Mouse (Mus musculus) CH12.LX (cell line): Measurements from ENCODE around the gene Farp1. TPM values are rescaled to one million over a fixed set of nuclear protein-coding genes. Genes with fewer than 3 reads are reported as not detected.

Experiments
- DNase-seq: peaks from one replicate; pipeline ENCODE4 v3.0.0-alpha.2; 2013; ENCODE audit errors: extremely low read depth
- H3K27ac ChIP-seq: 2 replicates; pipeline ENCODE4 v1.5.1; 2012; ENCODE audit warnings: low read depth, mild to moderate bottlenecking, control low read depth, moderate library complexity; ENCODE audit not compliant: insufficient read depth
- H3K27me3 ChIP-seq: replicated peaks from 2 replicates; pipeline ENCODE3; 2012; ENCODE audit warnings: inconsistent platforms
- H3K36me3 ChIP-seq, 2 experiments: replicated peaks in 1 of 2; 2 replicates each; pipeline versions ENCODE3 to v1.6.1; 2012; ENCODE audit warnings: inconsistent platforms in 1 of 2, low read length in 1 of 2, mild to moderate bottlenecking in 1 of 2, mixed read lengths in 1 of 2, moderate library complexity in 1 of 2; ENCODE audit not compliant: control insufficient read depth in 1 of 2, insufficient read depth in 1 of 2
- H3K4me1 ChIP-seq, 2 experiments: 2 replicates each; pipeline ENCODE4 v1.6.1; 2012; ENCODE audit warnings: inconsistent platforms in 1 of 2, moderate library complexity in 1 of 2; ENCODE audit not compliant: insufficient read depth in 2 of 2, control insufficient read depth in 1 of 2
- H3K4me2 ChIP-seq: 2 replicates; pipeline ENCODE4 v1.6.1; 2012; ENCODE audit warnings: low read depth, mild to moderate bottlenecking, control low read depth; ENCODE audit not compliant: poor library complexity, insufficient read depth, severe bottlenecking
- H3K4me3 ChIP-seq, 3 experiments: fragments of 150-350 bp in 1 of 3; sonication (generic) in 1 of 3; replicated peaks in 1 of 3; 2 replicates each; pipeline versions ENCODE3 to v1.5.1; 2011 to 2012; ENCODE audit warnings: low read depth in 2 of 3, low read length in 2 of 3, mild to moderate bottlenecking in 2 of 3, moderate library complexity in 2 of 3, control low read depth in 1 of 3, improper control_type of control experiment in 1 of 3, inconsistent platforms in 1 of 3, mixed read lengths in 1 of 3; ENCODE audit not compliant: poor library complexity in 1 of 3
- H3K79me2 ChIP-seq: replicated peaks from 2 replicates; pipeline ENCODE4 v1.6.1; 2012; ENCODE audit warnings: mild to moderate bottlenecking, moderate library complexity; ENCODE audit not compliant: control insufficient read depth, poor library complexity, insufficient read depth, severe bottlenecking; ENCODE audit errors: extremely low read depth
- H3K9ac ChIP-seq: 2 replicates; pipeline ENCODE4 v1.6.1; 2012; ENCODE audit warnings: low read depth, mild to moderate bottlenecking, control low read depth, moderate library complexity; ENCODE audit not compliant: insufficient read depth
- H3K9me3 ChIP-seq: replicated peaks from 2 replicates; pipeline ENCODE3; 2012; ENCODE audit warnings: low read length, inconsistent platforms, mixed read lengths
- BHLHE40 ChIP-seq: IDR thresholded peaks from 2 replicates; pipeline ENCODE4 v1.6.1; 2011; ENCODE audit warnings: mild to moderate bottlenecking, low read depth, low read length, improper control_type of control experiment
- CHD1 ChIP-seq: IDR thresholded peaks from 2 replicates; pipeline ENCODE4 v1.6.1; 2012; ENCODE audit warnings: low read depth, low read length, improper control_type of control experiment, inconsistent platforms
- CTCF ChIP-seq, 2 experiments: IDR thresholded peaks in 1 of 2; conservative IDR thresholded peaks in 1 of 2; 2 replicates each; pipeline ENCODE4 v1.5.1; 2011 to 2012; ENCODE audit warnings: low read depth in 2 of 2, low read length in 2 of 2, improper control_type of control experiment in 1 of 2, inconsistent platforms in 1 of 2, mild to moderate bottlenecking in 1 of 2, moderate library complexity in 1 of 2
- E2F4 ChIP-seq: IDR thresholded peaks from 2 replicates; pipeline ENCODE4 v1.6.1; 2011; ENCODE audit warnings: low read depth, low read length, improper control_type of control experiment; ENCODE audit not compliant: insufficient replicate concordance
- ELF1 ChIP-seq: IDR thresholded peaks from 2 replicates; pipeline ENCODE4 v1.6.1; 2014; ENCODE audit warnings: low read depth, mild to moderate bottlenecking, inconsistent platforms, low read length, improper control_type of control experiment
- EP300 ChIP-seq: IDR thresholded peaks from 2 replicates; pipeline ENCODE4 v1.6.1; 2011; ENCODE audit warnings: low read length, improper control_type of control experiment
- ETS1 ChIP-seq: conservative IDR thresholded peaks from 2 replicates; pipeline ENCODE4 v1.6.1; 2012; ENCODE audit warnings: low read depth, mild to moderate bottlenecking, inconsistent platforms, low read length, improper control_type of control experiment, moderate library complexity
- IRF4 ChIP-seq: IDR thresholded peaks from 2 replicates; pipeline ENCODE4 v1.6.1; 2014; ENCODE audit warnings: low read depth, mild to moderate bottlenecking, inconsistent platforms, low read length, improper control_type of control experiment
- JUND ChIP-seq: conservative IDR thresholded peaks from 2 replicates; pipeline ENCODE4 v1.6.1; 2011; ENCODE audit warnings: low read depth, low read length, improper control_type of control experiment
- POLR2AphosphoS2 ChIP-seq: IDR thresholded peaks from 2 replicates; pipeline ENCODE4 v1.6.1; 2011; ENCODE audit warnings: low read depth, low read length, improper control_type of control experiment
- USF1 ChIP-seq: IDR thresholded peaks from 2 replicates; pipeline ENCODE4 v1.6.1; 2014; ENCODE audit warnings: low read depth, mild to moderate bottlenecking, inconsistent platforms, low read length, improper control_type of control experiment
- USF2 ChIP-seq: conservative IDR thresholded peaks from 2 replicates; pipeline ENCODE4 v1.6.1; 2011; ENCODE audit warnings: low read depth, low read length, improper control_type of control experiment
- ZC3H11A ChIP-seq: IDR thresholded peaks from 2 replicates; pipeline ENCODE4 v1.6.1; 2012; ENCODE audit warnings: low read depth, mild to moderate bottlenecking, inconsistent platforms, low read length, improper control_type of control experiment
- ZMIZ1 ChIP-seq: IDR thresholded peaks from 2 replicates; pipeline ENCODE4 v1.6.1; 2012; ENCODE audit warnings: low read depth, mild to moderate bottlenecking, inconsistent platforms, low read length, improper control_type of control experiment
- dilution Hi-C: fragments of 300-500 bp; cut with MboI; formaldehyde crosslinking; loops from 2 replicates; pipeline ENCODE4 v1.14.3; 2020; ENCODE audit warnings: low sequenced_read_pairs; ENCODE audit not compliant: extremely low pct_unique_long_range_greater_than_20kb, extremely low pct_ligation_motif_present
- in situ Hi-C: fragments of 300-500 bp; cut with MboI; formaldehyde crosslinking; loops from 3 replicates; pipeline ENCODE4 v1.14.3; 2019; ENCODE audit warnings: low sequenced_read_pairs, low pct_ligation_motif_present, low pct_unique_long_range_greater_than_20kb, mixed read lengths
- polyA plus RNA-seq: library from polyadenylated mRNA; unstranded; fragments of >175 nt; gene quantifications from 2 replicates; pipeline ENCODE4 v1.2.1, GENCODE M21; 2012; ENCODE audit warnings: low read depth; ENCODE audit not compliant: insufficient read length
- total RNA-seq, 2 experiments: library from RNA; depleted of rRNA; stranded (reverse); fragments of 300-350 nt in 1 of 2; fragments of >200 nt in 1 of 2; gene quantifications; 2 replicates each; pipeline ENCODE4 v1.2.3; 2012 to 2014

Gene Farp1
- total and polyA plus RNA-seq, 3 experiments, result 2.4 to 10.3 (median 2.5) TPM

- no peaks in the 10 kb centered on the region for H3K27me3 ChIP-seq
- H3K9me3 ChIP-seq, result no peaks in the 10 kb centered on the region
- H3K27ac ChIP-seq, result no peak overlapping the region
- in situ Hi-C loops, result no loop called here
- no peak for TF ChIP-seq CTCF (conservative IDR thresholded peaks at IDR 0.05 in 1 of 2, IDR thresholded peaks at IDR 0.05 in 1 of 2; ENCODE audit: low read depth in 2 of 2, low read length in 2 of 2)
- TF ChIP-seq USF1, result no peak
- TF ChIP-seq POLR2AphosphoS2, result no peak
- TF ChIP-seq ELF1, result no peak
- TF ChIP-seq ETS1, result no peak
- no peak for TF ChIP-seq USF2
- no peak for TF ChIP-seq EP300
- no peak for TF ChIP-seq IRF4
- TF ChIP-seq CHD1, result no peak
- TF ChIP-seq JUND, result no peak
- TF ChIP-seq E2F4, result no peak
- TF ChIP-seq, all 38 proteins: peak for 0
- Histone ChIP-seq H3K79me2 (no peaks in the 10 kb centered on the region), H3K4me1 (peaks cover 8 to 32% of the 10 kb centered on the region in 2 experiments; a peak in 3 of 4 replicates), H3K4me3 (no peak overlapping the region), H3K4me2 (no peak overlapping the region), H3K36me3 (peaks cover 0 to 8% of the 10 kb centered on the region in 2 experiments), H3K9ac (no peak overlapping the region)
- no peak for DNase-seq
- dilution Hi-C loops, result no loop called here
These were observed 90.7 kb downstream of the Farp1 start for GRCm38 (mm10) chr14:121125651-121126050.

- H3K79me2 ChIP-seq, result no peaks in the 10 kb centered on the region
- H3K9me3 ChIP-seq, result no peaks in the 10 kb centered on the region
- peaks cover 0 to 8% of the 10 kb centered on the region in 2 experiments for H3K36me3 ChIP-seq
- no peak overlapping the region for H3K4me2 ChIP-seq
- no peak overlapping the region for H3K9ac ChIP-seq
- TF ChIP-seq CHD1 (no peak), BHLHE40 (no peak), ZC3H11A (no peak), JUND (no peak), ZMIZ1 (no peak), IRF4 (no peak)
- H3K27me3 ChIP-seq, result no peaks in the 10 kb centered on the region
- dilution Hi-C loops (no loop called here), in situ Hi-C loops (no loop called here)
- no peak for DNase-seq
- H3K27ac ChIP-seq, result no peak overlapping the region
- peaks cover 10 to 37% of the 10 kb centered on the region in 2 experiments; a peak in 3 of 4 replicates for H3K4me1 ChIP-seq
- no peak overlapping the region for H3K4me3 ChIP-seq
These were observed 91.3 kb downstream of the Farp1 start for GRCm38 (mm10) chr14:121126291-121126690.
